Mouse (Mus musculus) intestine, embryonic 14.5 days (tissue): Measurements from ENCODE around the gene Hoxc12. TPM values are rescaled to one million over a fixed set of nuclear protein-coding genes. Genes with fewer than 3 reads are reported as not detected.

Experiments used
- ATAC-seq: fragments of 200-750 bp; cut with Nextera tagmentation; replicated peaks from 2 replicates; pipeline ENCODE4 v1.8.0; 2017; ENCODE audit warnings: low read depth, moderate number of reproducible peaks, moderate TSS enrichment, moderate library complexity; ENCODE audit not compliant: low FRiP score, low TSS enrichment
- DNase-seq: peaks from one replicate; pipeline ENCODE4 v3.0.0-alpha.2; 2018; ENCODE audit warnings: low spot score
- H3K27ac ChIP-seq: fragments of 300-500 bp; sonication (generic); 2 replicates; pipeline ENCODE4 v1.5.1; 2014; ENCODE audit warnings: low read depth, mild to moderate bottlenecking, control low read depth
- H3K27me3 ChIP-seq: fragments of 300-500 bp; sonication (generic); replicated peaks from 2 replicates; pipeline ENCODE4 v1.6.1; 2014; ENCODE audit warnings: low read length, control low read depth; ENCODE audit not compliant: control insufficient read depth, insufficient read depth
- H3K36me3 ChIP-seq: fragments of 300-500 bp; sonication (generic); 2 replicates; pipeline ENCODE4 v1.6.1; 2014; ENCODE audit warnings: low read length, control low read depth; ENCODE audit not compliant: control insufficient read depth, insufficient read depth
- H3K4me1 ChIP-seq: fragments of 300-500 bp; sonication (generic); replicated peaks from 2 replicates; pipeline ENCODE4 v1.6.1; 2014; ENCODE audit warnings: low read length, control low read depth, mixed read lengths; ENCODE audit not compliant: control insufficient read depth, insufficient read depth
- H3K4me2 ChIP-seq: fragments of 300-500 bp; sonication (generic); 2 replicates; pipeline ENCODE4 v1.6.1; 2014; ENCODE audit warnings: low read length
- H3K4me3 ChIP-seq: fragments of 300-500 bp; sonication (generic); 2 replicates; pipeline ENCODE4 v1.5.1; 2014; ENCODE audit warnings: low read depth, low read length, control low read depth, mixed read lengths
- H3K9ac ChIP-seq: fragments of 300-500 bp; sonication (generic); 2 replicates; pipeline ENCODE4 v1.6.1; 2014; ENCODE audit warnings: mild to moderate bottlenecking, low read length
- H3K9me3 ChIP-seq: fragments of 300-500 bp; sonication (generic); 2 replicates; pipeline ENCODE4 v1.6.1; 2016; ENCODE audit warnings: low read length, control low read depth; ENCODE audit not compliant: control insufficient read depth
- WGBS: fragments of 180-500 bp; shearing (Covaris S2); extraction: QIAGEN DNeasy Blood & Tissue Kit; methylation state at CpG from one replicate; pipeline ENCODE4 v1.1.7; 2014; 5-methylcytosine and 5-hydroxymethylcytosine counted together
- polyA plus RNA-seq: library from polyadenylated mRNA; unstranded; fragments of >200 nt; fragmentation: Nextera tagmentation; extraction: Ambion mirVana; gene quantifications from 2 replicates; pipeline ENCODE4 v1.2.1, GENCODE M21; 2014

Gene Hoxc12
- polyA plus RNA-seq, 1 experiment from 2014 or later = not detected

DNA sequence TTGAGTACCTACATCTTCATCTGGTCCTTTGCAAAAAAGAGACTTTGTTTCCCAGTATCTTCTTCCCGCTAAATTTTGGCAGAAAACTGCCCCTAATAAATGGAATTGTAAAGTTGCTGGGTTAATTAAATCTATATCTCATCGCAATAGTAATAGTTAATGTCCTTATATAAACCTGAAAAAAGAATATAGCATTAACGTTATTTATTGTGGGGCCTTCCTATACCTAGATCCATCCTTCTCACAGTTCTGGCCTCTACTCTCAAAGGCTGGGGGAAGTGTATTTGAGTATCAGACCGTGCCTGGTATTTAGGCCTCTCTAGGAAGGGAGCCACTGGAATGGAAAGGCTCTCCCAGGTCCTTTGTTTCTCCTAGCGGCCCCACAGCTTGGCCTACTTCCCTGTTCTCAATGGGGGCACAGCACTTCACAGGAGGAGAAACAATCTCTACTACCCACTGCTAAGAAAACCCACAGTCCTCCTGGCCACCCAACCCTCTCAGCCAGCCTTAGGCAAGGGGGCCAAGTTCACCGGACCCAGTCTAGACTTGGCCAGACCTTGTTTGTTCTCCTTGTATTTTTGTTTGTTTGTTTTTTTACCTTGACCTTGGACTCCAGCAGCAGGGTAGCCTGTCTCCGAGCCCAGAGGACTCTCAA is 17.8 kb upstream of the Hoxc12 start:
- DNase-seq (peak; percentile 52), ATAC-seq (no peak)
- WGBS = 4% methylated on average over 7 of the region's 7 CpGs
- H3K27me3 ChIP-seq = peaks cover 100% of the 10 kb centered on the region
- H3K36me3 ChIP-seq = no peaks in the 10 kb centered on the region
- H3K9ac ChIP-seq = no peak overlapping the region
- H3K27ac ChIP-seq = no peak overlapping the region
- H3K9me3 ChIP-seq = no peaks in the 10 kb centered on the region
- H3K4me1 ChIP-seq = no peaks in the 10 kb centered on the region
- H3K4me3 ChIP-seq = no peak overlapping the region
- H3K4me2 ChIP-seq = no peak overlapping the region

DNA sequence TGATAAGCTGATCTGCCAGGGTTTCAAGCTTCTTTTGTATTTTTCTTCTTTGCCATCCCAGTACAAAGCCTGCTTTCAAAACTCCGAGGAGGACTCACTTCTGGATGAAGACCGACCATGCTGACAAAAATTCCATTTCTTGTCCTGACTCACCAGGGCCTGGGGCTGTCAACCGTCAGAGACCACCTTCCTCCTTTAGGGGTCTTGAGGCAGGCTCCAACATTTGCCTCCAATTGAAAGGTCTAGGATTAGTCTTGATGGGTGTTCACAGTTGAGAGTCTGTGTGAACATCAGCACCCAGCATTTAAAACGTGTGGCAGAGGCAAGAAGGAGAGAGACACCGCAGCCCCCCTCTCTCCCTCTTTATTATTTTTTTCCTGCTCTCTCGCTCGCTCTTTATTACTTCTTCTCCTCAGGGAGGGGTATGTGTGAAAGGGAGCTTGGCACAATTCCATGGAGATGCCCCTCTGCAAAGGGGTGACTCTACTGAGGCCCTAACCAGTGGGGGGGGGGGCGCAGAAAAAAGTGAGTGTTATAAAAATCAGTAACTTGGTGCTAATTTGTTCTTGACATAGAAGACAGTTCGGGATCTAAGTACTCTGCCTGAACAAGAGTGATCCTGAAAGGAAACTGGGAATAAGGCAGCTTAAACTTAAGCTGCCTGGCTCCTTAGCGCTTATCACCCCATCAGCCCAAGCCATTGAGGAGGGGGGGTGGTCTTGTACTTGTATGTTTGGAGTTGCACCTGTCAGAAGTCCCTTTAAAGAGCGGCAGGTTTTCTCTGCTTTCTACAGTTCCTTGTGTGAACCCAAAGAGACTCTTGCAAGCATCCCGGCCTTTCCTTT is 17.0 kb upstream of the Hoxc12 start:
- no peak overlapping the region for H3K27ac ChIP-seq
- ATAC-seq = no peak
- DNase-seq = peak; percentile 52
- no peaks in the 10 kb centered on the region for H3K9me3 ChIP-seq
- H3K4me2 ChIP-seq = no peak overlapping the region
- 7% methylated on average over 12 of the region's 12 CpGs for WGBS
- H3K27me3 ChIP-seq = peaks cover 100% of the 10 kb centered on the region
- no peak overlapping the region for H3K4me3 ChIP-seq
- H3K9ac ChIP-seq = no peak overlapping the region
- H3K36me3 ChIP-seq = no peaks in the 10 kb centered on the region
- H3K4me1 ChIP-seq = no peaks in the 10 kb centered on the region

DNA sequence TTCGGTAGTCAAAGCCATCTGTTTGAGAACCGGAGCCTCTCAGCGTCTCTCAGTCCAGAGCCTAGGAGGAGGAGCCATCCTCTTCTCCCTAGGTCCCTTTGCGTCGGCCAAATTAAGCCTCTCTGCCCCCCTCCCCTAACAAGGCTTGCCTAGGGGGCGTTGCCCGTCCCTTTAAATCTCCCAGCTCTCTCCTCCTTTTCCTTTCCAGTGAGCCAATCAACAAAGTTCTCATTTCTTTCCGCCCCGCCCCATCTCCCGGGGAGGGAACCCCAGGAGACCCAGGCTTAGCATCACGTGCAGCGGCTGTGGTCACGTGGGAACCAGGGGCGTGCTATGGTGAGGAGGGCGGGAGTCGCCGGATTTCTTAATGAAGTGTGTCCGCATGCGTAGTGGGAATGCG is 15.9 kb upstream of the Hoxc12 start:
- Histone ChIP-seq H3K9me3 (no peaks in the 10 kb centered on the region), H3K4me1 (no peaks in the 10 kb centered on the region), H3K4me3 (0 out of 2 replicates have a peak overlapping the region, but pooled peaks have one; percentile 10), H3K27ac (no peak overlapping the region), H3K27me3 (peaks cover 100% of the 10 kb centered on the region), H3K36me3 (no peaks in the 10 kb centered on the region), H3K9ac (no peak overlapping the region), H3K4me2 (peak overlapping the region; percentile 18)
- WGBS = under 1% methylated on average over 14 of the region's 20 CpGs
- ATAC-seq (peak; percentile 80; the same call in 1 of the 2 replicates), DNase-seq (peak; percentile 70)

DNA sequence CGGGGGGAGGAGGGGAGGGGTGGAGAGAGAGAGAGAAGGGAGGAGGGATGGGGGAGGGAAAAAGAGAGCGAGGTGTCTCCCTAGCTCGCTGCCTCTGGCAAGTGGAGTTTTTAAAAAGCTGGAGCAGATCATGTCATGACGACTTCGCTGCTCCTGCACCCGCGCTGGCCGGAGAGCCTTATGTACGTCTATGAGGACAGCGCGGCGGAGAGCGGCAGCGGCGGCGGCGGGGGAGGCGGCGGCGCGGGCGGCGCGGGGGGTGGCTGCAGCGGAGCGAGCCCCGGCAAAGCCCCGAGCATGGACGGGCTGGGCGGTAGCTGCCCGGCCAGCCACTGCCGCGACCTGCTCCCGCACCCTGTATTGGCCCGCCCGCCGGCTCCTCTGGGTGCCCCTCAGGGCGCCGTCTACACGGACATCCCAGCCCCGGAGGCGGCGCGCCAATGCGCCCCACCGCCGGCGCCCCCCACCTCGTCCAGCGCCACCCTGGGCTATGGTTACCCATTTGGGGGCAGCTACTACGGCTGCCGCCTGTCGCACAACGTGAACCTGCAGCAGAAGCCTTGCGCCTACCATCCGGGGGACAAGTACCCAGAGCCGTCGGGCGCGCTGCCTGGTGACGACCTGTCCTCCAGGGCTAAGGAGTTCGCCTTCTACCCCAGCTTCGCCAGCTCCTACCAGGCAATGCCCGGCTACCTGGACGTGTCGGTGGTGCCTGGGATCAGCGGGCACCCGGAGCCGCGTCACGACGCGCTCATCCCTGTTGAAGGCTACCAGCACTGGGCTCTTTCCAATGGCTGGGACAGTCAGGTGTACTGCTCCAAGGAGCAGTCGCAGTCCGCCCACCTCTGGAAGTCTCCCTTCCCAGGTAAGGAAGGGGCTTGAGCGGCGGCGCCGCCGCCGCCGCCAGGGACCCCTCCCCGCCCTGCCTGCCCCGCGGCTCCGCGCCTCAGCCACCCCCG is 15.2 kb upstream of the Hoxc12 start, which contains the start of gene Hoxc13:
Gene Hoxc13, plus strand, starts transcription at position 51 of the 959 bp plus-strand sequence.
- DNase-seq = peak; percentile 67
- peak; percentile 47; the same call in 1 of the 2 replicates for ATAC-seq
- H3K4me2 ChIP-seq = peak within 1 kb of the TSS; percentile 18
- H3K4me3 ChIP-seq = 0 out of 2 replicates have a peak within 1 kb of the TSS, but pooled peaks have one; percentile 10
- peaks cover 100% of the 10 kb centered on the region for H3K27me3 ChIP-seq
- H3K9ac ChIP-seq = no peak within 1 kb of the TSS
- H3K9me3 ChIP-seq = no peaks in the 10 kb centered on the region
- WGBS = under 1% methylated on average over 61 of the region's 88 CpGs
- no peak within 1 kb of the TSS for H3K27ac ChIP-seq
- no peaks in the 10 kb centered on the region for H3K36me3 ChIP-seq
- H3K4me1 ChIP-seq = no peaks in the 10 kb centered on the region

DNA sequence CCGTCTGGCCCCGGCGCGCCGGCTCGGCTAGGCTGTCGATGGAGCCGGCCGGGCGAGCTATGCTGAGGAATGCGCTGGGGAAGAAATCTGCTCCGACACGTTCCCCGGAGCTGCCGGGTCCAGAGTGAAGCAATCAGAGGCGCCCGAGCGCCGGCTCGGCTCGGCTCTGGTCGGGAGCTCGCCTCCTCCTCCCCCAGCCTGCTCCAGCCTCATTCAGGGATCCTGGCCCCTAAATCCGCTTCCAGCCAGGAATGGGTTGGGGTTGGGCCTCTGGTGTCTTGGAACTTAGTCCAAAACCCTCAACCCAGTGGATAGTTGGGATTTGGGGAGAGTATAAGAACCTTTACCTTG is 14.6 kb upstream of the Hoxc12 start:
- DNase-seq (peak; percentile 74), ATAC-seq (peak; percentile 53; the same call in 1 of the 2 replicates)
- Histone ChIP-seq H3K9me3 (no peaks in the 10 kb centered on the region), H3K9ac (no peak overlapping the region), H3K36me3 (no peaks in the 10 kb centered on the region), H3K4me1 (no peaks in the 10 kb centered on the region), H3K27me3 (peaks cover 100% of the 10 kb centered on the region), H3K27ac (no peak overlapping the region), H3K4me3 (no peak overlapping the region), H3K4me2 (no peak overlapping the region)
- 1% methylated on average over 24 of the region's 24 CpGs for WGBS

DNA sequence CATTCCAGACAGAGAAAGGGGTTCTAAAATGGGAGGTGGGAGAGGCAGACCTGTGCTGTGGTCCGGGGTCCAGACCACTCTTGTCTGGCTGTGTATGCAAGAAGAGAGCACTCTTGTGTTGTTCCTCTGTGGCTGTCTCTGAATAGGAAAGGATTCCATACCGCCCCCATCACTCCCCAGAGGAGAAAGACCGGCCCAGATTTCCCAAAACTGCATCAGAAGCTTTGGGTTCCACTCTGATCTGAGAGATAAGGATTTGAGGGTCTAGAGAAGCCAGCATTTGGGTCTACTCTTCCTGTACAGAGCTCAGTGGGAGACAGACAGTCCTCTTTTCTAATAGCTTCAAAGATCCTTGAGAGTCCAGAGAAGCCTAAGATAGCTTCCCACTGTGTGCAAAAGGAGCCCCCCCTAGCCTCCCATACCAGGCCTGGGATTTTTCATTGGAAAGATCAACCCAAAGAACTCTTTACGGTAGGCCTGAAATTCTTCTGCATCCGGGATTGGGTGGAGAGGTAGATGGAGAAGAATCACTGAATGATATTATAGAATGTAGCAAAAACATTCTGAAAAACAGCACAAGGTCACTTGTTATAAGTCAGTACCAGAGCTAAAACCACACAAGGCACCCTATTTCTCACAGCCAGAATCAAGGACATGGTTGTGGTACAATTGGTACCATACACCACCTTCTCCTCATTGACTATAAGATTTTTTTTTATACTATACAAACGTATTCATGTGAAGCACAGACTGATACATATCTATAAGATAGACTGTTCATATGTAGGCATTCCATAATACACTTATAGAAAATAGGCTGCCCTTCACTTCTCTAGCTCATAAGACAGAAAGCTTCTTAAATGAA is 13.7 kb upstream of the Hoxc12 start:
- no peaks in the 10 kb centered on the region for H3K4me1 ChIP-seq
- peaks cover 100% of the 10 kb centered on the region for H3K27me3 ChIP-seq
- DNase-seq = peak; percentile 56
- H3K9ac ChIP-seq = no peak overlapping the region
- no peak overlapping the region for H3K27ac ChIP-seq
- H3K9me3 ChIP-seq = no peaks in the 10 kb centered on the region
- 18% methylated on average over 6 of the region's 6 CpGs for WGBS
- ATAC-seq = no peak
- no peak overlapping the region for H3K4me2 ChIP-seq
- no peaks in the 10 kb centered on the region for H3K36me3 ChIP-seq
- no peak overlapping the region for H3K4me3 ChIP-seq

DNA sequence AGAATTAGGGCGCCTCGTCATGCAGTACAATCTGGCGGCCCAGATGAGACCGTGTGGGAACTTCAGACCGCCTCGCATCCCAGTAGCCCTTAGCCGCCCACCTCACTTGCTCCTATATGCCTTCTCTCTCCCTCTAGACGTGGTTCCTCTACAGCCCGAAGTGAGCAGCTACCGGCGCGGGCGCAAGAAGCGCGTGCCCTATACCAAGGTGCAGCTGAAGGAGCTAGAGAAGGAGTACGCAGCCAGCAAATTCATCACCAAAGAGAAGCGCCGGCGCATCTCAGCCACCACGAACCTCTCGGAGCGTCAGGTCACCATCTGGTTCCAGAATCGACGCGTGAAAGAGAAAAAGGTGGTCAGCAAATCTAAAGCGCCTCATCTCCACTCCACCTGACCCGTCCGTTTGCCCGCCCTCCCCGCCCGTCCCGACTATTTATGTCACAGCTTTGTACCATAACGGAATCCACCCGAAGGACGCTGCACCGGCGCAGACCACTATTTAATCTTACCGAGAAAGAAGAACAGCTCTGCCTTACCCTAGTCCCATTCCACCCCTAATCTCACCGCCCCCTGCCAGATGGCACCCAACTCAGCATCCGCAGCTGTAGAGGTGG is 9.4 kb upstream of the Hoxc12 start:
- Histone ChIP-seq H3K4me3 (no peak overlapping the region), H3K27ac (no peak overlapping the region), H3K36me3 (no peaks in the 10 kb centered on the region), H3K4me2 (no peak overlapping the region), H3K9me3 (no peaks in the 10 kb centered on the region), H3K4me1 (no peaks in the 10 kb centered on the region), H3K9ac (no peak overlapping the region), H3K27me3 (peaks cover 100% of the 10 kb centered on the region)
- DNase-seq (peak; percentile 69), ATAC-seq (no peak)
- WGBS = under 1% methylated on average over 40 of the region's 40 CpGs
